Mouse (Mus musculus) megakaryocyte, embryonic 14.5 days (primary cell): ENCODE data around the gene Ssna1. TPM values are rescaled to one million over a fixed set of nuclear protein-coding genes. Genes with fewer than 3 reads are reported as not detected.

Experiments used
- H3K27me3 ChIP-seq: replicated peaks from 2 replicates; pipeline ENCODE3; 2012; ENCODE audit warnings: inconsistent platforms
- H3K36me3 ChIP-seq: replicated peaks from 2 replicates; pipeline ENCODE3; 2012; ENCODE audit warnings: low read length, inconsistent platforms, mixed read lengths
- H3K4me1 ChIP-seq: 2 replicates; pipeline ENCODE4 v1.6.1; 2012; ENCODE audit warnings: inconsistent platforms
- H3K4me3 ChIP-seq: replicated peaks from 2 replicates; pipeline ENCODE3; 2012; ENCODE audit warnings: moderate library complexity, mild to moderate bottlenecking, inconsistent platforms
- H3K9me3 ChIP-seq: 2 replicates; pipeline ENCODE4 v1.6.1; 2012; ENCODE audit warnings: inconsistent platforms
- FLI1 ChIP-seq: IDR thresholded peaks from 2 replicates; pipeline ENCODE4 v1.6.1; 2012; ENCODE audit warnings: low read length, inconsistent platforms, mixed read lengths
- GATA1 ChIP-seq: IDR thresholded peaks from 3 replicates; pipeline ENCODE4 v1.6.1; 2012; ENCODE audit warnings: mixed read lengths, low read length, inconsistent platforms, borderline replicate concordance
- polyA plus RNA-seq: library from polyadenylated mRNA; stranded (reverse); fragments of >175 nt; gene quantifications from 2 replicates; pipeline ENCODE4 v1.2.3, GENCODE M21; 2012; ENCODE audit warnings: low replicate concordance; ENCODE audit not compliant: insufficient read depth

Gene Ssna1
- polyA plus RNA-seq, 1 experiment: 160 TPM

GRCm38 (mm10) chr2:25246183-25247072, 25.8 kb downstream of the Ssna1 start, which contains the start of gene AL732309.1:
TSS of gene AL732309.1 (minus strand) at chr2:25246863.
- no peaks in the 10 kb centered on the region for H3K9me3 ChIP-seq
- TF ChIP-seq FLI1: no peak
- no peak for TF ChIP-seq GATA1
- H3K36me3 ChIP-seq: peaks cover 74% of the 10 kb centered on the region
- peaks cover 28% of the 10 kb centered on the region for H3K4me1 ChIP-seq
- H3K4me3 ChIP-seq: peak within 1 kb of the TSS; percentile 31
- H3K27me3 ChIP-seq: peaks cover 28% of the 10 kb centered on the region

- H3K9me3 ChIP-seq: no peaks in the 10 kb centered on the region
- peaks cover 51% of the 10 kb centered on the region for H3K27me3 ChIP-seq
- H3K36me3 ChIP-seq: peaks cover 51% of the 10 kb centered on the region
- H3K4me1 ChIP-seq: peaks cover 31% of the 10 kb centered on the region
- peak overlapping the region; percentile 57 for H3K4me3 ChIP-seq
- TF ChIP-seq GATA1 (no peak), FLI1 (no peak)
These were observed 28.1 kb downstream of the Ssna1 start for GRCm38 (mm10) chr2:25244144-25244543.

- no peaks in the 10 kb centered on the region for H3K9me3 ChIP-seq
- H3K4me1 ChIP-seq: peaks cover 35% of the 10 kb centered on the region
- peaks cover 56% of the 10 kb centered on the region for H3K27me3 ChIP-seq
- TF ChIP-seq FLI1 (no peak), GATA1 (no peak)
- peaks cover 43% of the 10 kb centered on the region for H3K36me3 ChIP-seq
- H3K4me3 ChIP-seq: no peak overlapping the region
These were observed 28.9 kb downstream of the Ssna1 start for GRCm38 (mm10) chr2:25243342-25243741.

- Histone ChIP-seq H3K27me3 (peaks cover 68% of the 10 kb centered on the region), H3K4me3 (peak within 1 kb of the TSS; percentile 89), H3K36me3 (peaks cover 31% of the 10 kb centered on the region), H3K4me1 (peaks cover 38% of the 10 kb centered on the region), H3K9me3 (no peaks in the 10 kb centered on the region)
- TF ChIP-seq FLI1 (no peak), GATA1 (no peak)
These were observed 30.1 kb downstream of the Ssna1 start, which contains the start of the genes Rnf208 and Cysrt1 for GRCm38 (mm10) chr2:25242101-25242506. TSS of gene Rnf208 (plus strand) at chr2:25242255. TSS of gene Cysrt1 (minus strand) at chr2:25242452.

- TF ChIP-seq FLI1: no peak
- no peak for TF ChIP-seq GATA1
- Histone ChIP-seq H3K27me3 (peaks cover 73% of the 10 kb centered on the region), H3K9me3 (no peaks in the 10 kb centered on the region), H3K4me1 (peaks cover 45% of the 10 kb centered on the region), H3K4me3 (peak overlapping the region; percentile 89), H3K36me3 (peaks cover 24% of the 10 kb centered on the region)
These were observed 30.8 kb downstream of the Ssna1 start for GRCm38 (mm10) chr2:25241438-25241775.

- Histone ChIP-seq H3K36me3 (peaks cover 18% of the 10 kb centered on the region), H3K9me3 (no peaks in the 10 kb centered on the region), H3K4me3 (peak overlapping the region; percentile 89), H3K27me3 (peaks cover 79% of the 10 kb centered on the region), H3K4me1 (peaks cover 50% of the 10 kb centered on the region)
- TF ChIP-seq FLI1 (no peak), GATA1 (no peak)
These were observed 31.4 kb downstream of the Ssna1 start for GRCm38 (mm10) chr2:25240723-25241437.

- Histone ChIP-seq H3K4me3 (peak overlapping the region; percentile 5), H3K9me3 (no peaks in the 10 kb centered on the region), H3K4me1 (peaks cover 50% of the 10 kb centered on the region), H3K27me3 (peaks cover 84% of the 10 kb centered on the region), H3K36me3 (peaks cover 13% of the 10 kb centered on the region)
- TF ChIP-seq GATA1 (no peak), FLI1 (no peak)
These were observed 31.9 kb downstream of the Ssna1 start for GRCm38 (mm10) chr2:25240310-25240709.

GRCm38 (mm10) chr2:25239766-25240165, 32.5 kb downstream of the Ssna1 start:
- peaks cover 90% of the 10 kb centered on the region for H3K27me3 ChIP-seq
- H3K9me3 ChIP-seq: no peaks in the 10 kb centered on the region
- H3K36me3 ChIP-seq: peaks cover 8% of the 10 kb centered on the region
- H3K4me3 ChIP-seq: no peak overlapping the region
- no peak for TF ChIP-seq GATA1
- TF ChIP-seq FLI1: no peak
- peaks cover 50% of the 10 kb centered on the region for H3K4me1 ChIP-seq

- Histone ChIP-seq H3K4me1 (peaks cover 59% of the 10 kb centered on the region), H3K9me3 (no peaks in the 10 kb centered on the region), H3K4me3 (no peak overlapping the region), H3K36me3 (no peaks in the 10 kb centered on the region), H3K27me3 (peaks cover 93% of the 10 kb centered on the region)
- TF ChIP-seq FLI1 (no peak), GATA1 (no peak)
These were observed 34.1 kb downstream of the Ssna1 start for GRCm38 (mm10) chr2:25238106-25238505.
